Mouse (Mus musculus) cerebellum, adult 9-11 months (tissue): Measurements from ENCODE around the gene Gpr55.

Experiments used
- DNase-seq: peaks from one replicate; pipeline ENCODE4 v3.0.0; 2022

Gene Gpr55

DNA sequence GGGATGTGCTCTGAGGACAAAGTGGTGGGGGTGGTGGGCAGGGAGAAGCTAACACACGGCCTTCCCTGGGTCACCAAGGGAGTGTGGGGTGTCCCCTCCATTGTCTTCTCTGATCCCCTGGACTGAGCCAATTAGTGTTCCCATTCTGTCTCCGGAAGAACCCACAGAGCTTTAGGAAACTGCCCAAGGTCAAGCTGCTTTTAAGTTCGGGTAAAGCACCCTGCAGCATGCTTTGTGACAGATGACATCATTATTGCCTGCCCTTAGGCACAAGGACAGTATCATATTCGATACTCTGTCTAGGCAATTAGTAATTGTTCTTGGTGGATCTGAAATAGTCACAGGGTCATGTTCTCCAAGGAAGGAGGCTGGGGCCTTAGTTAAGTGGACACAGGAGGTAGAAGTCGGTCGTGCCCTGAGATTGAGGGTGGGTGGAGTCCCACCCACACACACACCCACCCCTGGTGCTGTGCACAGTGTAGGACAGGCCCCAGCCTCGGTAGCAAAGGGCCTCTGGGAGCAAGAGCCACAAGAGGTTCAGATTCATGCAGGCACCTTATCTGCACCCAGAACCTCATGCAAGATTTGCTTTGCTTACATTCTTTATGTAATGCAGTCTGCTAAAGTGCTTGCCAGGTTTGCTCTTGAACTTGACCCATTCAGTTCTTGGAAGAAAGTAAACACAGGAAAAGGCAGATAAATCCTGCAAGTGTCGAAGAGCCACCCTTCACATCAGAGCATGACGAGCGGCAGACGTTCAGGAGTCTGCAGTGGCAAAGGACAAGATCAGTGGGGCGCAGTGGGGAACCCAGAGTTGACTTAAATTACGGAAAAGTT, 51.8 kb downstream of the Gpr55 start:
- DNase-seq, result no peak

DNA sequence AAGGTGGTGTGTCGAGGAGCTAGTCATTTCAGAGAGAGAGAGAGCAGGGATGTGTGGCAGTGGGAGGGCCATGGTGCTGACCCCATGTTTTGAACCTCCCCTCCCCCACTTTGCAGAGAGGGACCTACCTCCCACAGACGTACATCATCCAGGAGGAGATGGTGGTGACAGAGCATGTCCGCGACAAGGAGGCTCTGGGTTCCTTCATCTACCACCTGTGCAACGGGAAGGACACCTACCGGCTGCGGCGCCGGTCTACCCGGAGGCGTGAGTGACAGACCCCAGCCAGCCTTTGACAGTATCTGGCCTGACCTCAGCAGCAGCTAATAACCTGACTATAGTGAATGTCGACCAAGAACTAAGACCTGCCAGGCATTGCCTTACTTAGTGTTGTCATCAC, 53.9 kb downstream of the Gpr55 start:
- no peak for DNase-seq

DNA sequence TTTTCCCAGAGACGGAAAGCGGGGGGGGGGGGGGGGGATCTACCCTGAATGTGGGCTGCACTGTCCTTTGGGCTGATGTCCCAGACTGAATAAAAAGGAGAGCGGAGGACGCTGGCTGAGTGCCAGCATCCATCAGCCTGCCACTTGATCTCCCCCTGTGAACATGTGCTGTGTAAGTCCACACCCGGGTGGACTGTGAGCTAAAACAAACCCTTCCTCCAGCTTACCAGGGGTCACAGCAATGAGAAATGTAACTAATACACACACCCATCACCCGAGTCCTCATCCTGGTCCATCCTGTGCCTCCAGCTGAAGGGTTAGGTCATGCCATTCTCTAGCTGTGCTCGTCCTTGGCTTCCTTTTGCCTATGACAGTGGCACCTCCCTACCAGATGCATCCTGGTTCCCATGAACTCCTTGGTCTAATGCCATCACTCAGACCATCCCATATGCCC, 58.7 kb downstream of the Gpr55 start:
- peak; percentile 81 for DNase-seq

DNA sequence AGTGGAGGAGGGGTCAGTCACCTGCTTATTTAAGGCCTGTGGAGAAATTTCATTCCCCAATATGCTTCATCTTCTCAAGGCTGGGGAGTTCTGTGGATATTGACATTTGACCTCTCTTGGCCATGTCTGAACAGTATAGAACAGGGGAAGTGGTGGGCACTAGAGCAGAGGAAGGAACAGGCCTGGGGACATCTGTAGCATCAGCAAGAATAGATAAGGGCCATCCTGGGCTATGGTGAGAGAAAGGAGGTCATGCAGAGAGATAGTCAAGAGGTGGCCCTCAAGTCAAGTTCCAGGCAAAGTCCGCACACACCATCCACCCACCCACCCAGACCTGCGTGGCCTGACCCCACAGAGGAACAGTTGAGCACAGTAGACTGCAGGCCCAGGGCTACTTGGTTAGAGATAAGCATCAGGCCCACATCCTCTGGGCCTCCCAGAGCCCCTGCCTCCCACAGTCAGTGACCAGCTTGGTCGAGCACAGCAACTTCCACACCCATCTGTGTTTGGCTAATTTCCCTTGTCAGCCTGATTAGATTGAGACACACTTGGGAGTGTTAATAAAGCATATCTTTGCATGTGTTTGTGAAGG, 59.2 kb downstream of the Gpr55 start:
- peak; percentile 67 for DNase-seq

DNA sequence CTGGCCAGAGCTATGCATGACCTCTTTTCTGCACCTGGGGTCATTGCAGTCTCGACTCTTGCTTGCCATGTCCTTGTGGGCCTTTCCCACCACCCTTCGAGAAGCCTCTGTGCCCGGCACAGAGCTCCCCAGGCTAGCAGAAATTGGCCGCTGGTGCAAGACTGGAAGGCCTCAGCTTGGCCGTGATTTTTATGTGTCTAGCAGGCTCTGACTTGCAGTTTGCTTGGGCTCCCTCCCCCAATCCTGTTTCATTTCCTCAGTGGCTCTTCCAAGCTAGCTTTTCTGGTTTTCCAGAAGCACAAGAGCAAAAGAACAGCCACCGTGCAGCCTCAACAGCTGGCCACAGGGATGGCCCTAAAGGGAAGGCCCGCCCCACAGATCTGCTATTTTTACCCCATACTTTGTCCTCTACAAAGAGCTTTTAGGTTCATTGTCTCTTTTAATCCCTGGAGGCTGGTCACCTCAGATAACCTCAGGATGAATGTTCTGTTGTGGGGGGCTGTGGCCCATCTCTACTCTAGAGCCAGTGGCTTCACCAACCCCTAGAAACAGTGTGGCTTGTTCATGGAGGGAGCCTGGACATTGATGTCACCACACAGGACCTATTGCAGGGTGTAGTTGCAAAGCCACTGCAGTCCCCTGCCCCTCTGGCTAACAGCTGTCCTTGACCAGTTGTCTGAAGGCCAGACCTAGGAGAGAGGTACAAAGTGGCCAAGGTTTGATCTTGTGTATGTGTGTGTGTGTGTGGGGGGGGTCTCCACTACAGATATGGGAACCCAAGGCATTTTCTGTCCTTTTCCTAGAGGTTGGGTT, 60.1 kb downstream of the Gpr55 start:
- DNase-seq, result peak; percentile 38

DNA sequence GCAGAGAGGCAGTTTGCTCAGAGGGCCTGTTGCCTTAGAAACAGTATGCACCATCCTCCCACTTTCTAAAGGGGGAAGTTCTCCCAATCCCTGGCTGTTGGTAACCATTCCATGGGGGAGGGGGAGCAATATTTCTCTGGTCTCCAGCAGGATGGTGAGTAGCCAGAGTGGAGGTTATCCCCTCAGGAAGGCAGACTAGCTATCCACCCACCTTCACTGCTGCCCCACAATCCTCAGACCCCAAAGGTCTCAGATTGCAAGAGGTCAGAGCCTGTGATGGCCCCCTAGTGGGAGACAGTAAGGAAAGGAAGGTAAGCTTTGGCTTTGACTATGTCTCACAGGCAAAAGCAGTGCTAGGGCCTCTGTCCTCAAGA, 61.4 kb downstream of the Gpr55 start:
- DNase-seq, result peak; percentile 62

DNA sequence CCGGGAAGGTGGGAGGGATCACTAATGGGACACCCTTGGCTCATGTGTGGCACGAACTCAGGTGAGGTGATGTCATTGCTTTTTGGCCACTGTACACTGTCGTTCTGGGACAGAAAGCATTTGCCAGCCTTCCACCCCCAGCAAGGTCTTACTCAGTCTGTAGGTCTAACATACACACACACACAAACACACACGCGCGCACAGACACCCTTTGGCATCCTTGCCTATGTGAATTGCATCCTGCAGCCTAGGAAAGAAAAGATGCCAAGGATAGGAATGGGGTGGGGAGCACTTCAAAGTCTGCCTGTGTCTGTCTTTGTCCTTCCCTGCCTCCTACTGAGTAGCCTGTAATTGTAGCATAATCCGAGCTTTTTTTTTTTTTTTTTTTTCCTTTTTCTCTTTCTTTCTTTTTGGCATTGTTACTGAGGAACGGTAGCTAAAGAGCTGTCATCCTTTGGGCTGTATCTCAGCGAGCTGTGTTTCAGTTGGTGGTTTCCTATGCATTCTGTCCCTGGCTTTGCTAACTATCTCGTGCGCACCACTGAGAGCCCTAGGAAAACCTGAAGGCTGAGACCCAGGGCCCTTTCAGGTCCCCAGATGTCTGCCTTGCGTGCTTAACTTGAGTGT, 61.9 kb downstream of the Gpr55 start:
- DNase-seq, result peak; percentile 86

DNA sequence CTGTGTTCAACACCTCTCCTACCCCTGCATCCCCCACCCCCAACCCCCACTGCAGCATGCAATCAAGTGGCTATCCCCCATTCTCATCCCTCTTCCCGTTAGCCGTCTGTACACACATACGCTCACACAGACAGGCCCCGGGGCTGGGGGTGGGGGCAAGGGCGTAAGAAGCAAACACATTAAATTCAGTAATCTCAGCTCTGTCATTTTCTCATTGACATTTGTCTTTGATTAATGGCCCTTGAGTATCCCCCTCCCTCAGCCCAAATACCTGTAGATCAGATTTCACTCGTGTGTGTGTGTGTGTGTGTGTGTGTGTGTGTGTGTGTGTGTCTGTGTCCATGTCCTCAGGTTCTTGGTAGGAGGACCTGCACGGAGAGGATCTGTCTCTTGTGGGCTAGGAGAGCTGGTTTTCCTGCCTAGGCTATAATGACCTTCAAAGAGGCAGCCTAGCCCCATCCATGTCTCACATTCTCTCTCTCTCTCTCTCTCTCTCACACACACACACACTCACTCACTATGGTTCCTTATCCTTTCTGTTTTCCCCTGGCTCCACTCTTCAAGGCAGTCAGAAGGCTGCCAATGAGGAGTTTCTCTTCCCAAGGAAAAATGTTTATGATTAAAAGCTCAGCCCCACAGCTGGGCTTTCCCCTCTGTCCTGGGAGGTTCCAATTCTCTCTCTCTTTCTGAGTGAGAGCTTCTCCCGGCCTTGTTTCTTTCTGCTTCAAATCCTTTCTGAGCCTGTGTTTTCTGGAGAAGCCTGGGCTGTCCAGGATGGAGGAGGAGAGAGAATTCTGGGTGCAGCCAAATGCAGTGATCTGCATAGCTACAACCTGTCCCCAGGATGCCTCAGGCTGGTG, 62.7 kb downstream of the Gpr55 start:
- peak; percentile 41 for DNase-seq

DNA sequence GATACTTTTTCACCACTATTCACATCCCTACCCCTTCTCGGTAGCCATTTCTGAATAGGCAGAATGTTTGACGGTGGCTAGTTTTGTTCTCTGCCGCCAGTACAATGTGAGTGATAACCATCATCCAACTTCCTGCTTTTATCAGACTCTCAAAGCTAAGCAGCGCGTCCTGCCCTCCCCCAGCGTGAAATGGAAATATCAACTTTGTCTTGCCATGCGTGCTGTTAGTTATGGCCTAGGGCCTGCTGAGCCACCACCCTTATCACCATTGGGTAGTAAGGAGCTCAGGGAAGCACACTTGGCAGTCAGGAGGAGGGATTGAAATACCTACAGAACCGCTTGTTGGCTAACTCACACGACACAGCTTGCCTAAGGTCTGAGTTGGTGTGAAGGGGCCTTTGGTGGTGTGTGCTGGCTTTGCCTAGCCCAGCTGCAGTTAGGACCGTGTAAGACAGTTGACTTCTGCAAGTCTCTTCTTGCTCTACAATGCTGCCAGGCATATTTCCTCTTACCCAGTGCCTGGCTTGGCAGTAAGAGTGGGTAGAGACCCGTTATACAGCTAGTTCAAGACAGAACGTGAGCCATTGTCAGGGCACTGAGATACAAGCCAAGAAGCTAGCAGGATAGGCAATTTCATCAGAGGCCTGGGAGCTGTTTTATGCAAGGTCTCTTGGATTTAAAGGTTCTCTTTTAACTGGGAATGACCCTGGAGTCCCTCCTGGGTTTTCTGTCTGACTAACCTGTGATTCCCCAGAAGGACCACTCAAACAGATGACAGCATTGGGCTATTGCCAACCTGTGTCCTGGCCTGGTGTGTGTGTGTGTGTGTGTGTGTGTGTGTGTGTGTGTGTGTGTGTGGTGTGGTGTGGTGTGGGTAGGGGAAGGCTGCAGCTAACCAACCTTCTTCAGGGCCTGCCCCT, 63.8 kb downstream of the Gpr55 start:
- peak; percentile 54 for DNase-seq

DNA sequence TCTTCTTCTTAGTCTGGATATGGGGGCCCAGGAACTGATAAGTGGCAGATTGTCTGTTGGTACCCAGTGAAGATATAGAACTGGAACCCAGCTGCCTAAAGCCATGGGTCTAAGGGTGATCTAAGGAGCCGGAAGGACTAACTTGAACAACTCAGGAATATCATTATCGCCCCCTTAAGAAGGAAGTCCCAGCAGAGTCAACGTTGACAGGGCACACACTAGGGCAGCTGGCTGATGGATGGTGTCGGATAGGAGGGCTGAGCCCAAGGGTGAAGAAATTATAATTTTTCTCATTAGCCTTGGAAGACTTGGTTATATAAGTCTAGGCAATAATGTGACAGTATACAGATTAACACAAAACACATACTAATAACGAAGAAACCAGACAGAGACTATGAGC, 64.7 kb downstream of the Gpr55 start:
- no peak for DNase-seq

DNA sequence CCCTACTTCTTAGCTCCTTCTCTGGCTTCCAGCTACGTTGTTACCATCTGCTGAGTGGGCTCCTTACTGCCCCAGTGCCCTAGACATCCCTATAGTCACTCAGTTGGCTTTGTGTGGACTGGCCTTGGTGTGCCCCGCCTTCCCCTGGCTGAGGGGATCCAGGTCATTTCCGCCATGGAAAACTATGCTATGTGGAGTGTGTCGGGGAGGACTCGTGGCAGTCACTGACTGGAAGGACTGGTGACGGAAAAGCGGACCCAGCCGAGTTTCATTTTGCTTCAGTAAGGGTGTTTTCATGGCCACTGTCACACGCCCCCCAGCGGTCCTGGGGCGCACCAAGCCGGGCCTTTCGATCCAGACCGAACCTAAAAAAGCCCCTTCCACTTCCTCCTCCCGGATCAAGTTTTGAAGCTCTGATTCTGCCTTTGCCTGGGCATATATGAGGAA, 65.4 kb downstream of the Gpr55 start:
- DNase-seq, result peak; percentile 78

DNA sequence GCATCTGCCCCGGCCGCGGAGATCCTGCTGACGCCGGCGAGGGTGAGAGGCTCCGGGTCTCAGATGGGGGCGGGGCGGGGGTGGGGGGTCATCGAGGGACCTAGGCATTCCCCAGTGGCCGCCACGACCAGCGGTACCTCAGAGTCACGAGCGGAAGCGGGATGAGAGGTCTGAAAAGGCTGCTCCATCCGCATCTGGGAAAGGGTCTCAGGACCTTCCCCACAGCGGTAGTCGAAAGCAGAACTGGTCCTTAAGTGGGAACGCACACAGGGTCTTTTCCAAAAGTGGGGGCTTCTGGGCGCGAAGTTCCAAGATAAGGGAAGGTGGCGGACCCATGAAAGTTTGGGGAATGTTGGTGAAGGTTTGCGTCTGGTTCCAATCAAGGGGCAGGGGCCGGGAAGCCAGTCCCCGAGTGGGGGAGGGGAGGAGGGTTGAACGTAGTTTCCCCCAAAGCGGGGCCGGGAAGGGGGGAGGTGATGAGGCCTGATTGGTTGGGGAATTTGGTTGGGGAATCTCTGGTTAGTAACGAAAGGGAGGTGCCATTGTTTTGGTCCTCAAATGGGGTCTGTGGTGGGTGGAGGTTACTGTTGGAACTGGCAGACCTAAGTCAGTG, 66.0 kb downstream of the Gpr55 start:
- DNase-seq, result peak; percentile 72

DNA sequence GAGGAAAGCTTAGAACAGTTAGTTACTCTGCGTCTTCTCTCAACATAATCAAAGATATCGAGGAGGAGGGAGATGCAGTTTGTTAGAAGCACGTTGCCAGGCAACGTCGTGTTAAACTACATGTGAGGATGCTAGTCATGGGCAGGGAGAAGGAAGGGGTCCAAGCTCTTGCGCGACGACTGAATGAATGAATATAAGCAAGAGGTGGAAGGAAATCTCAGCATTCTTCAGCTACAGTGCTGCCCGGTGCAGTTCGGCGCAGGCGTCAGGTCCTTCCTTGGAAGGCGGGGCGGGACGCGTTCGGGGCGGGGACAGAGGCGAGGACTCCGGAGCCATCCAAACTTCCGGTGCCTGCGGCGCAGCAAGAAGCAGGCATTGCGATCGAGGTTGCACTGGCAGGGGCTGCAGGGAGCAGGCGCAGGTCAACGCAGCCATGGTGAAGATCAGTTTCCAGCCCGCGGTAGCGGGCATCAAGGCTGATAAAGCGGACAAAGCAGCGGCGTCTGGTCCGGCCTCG, 66.5 kb downstream of the Gpr55 start, which contains the start of gene Itm2c:
TSS of gene Itm2c (plus strand) at position 51 of the 517 bp plus-strand sequence.
- DNase-seq, result peak; percentile 91
